Mouse (Mus musculus) regulatory T cell (primary cell): ENCODE measurements around the gene Borcs5.

Experiments
- in situ Hi-C: fragments of 300-600 bp; cut with MboI, MseI; formaldehyde crosslinking; loops from one replicate; pipeline ENCODE4 v1.15.1; 2025; ENCODE audit warnings: high pct_unique_total_duplicates

Borcs5 gene

DNA sequence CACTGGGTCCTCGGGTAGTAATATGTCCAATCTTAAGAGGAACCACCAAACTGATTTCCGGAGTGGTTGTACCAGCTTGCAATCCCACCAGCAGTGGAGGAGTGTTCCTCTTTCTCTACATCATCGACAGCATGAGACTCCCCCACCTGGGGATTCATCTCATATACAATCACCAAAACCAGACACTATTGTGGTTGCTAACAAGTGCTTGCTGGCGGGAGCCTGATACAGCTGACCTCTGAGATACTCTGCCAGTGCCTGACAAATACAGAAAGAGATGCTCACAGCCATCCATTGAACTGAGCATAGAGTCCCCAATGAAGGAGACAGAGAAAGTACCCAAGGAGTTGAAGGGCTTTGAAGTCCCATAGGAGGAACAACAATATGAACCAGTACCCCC is 116.7 kb downstream of the Borcs5 start:
- in situ Hi-C loops: no loop called here
